ENCODE assay signal across 23 mouse cellular contexts in genomic region chr6:19755647-19756046, GRCm38 (mm10).
"Had no signal": no experiment of that assay in that cellular context is flagged by ENCODE, and none has a peak within 500 bp of the region (broad histone marks: within the 10 kb centered on the region; RNA-seq: fewer than 3 reads in every experiment).

No protein-coding gene starts in this region.

- DNase-seq: forebrain, postnatal 0 days; gastrocnemius, postnatal 14 days; heart, adult 18-20 months; heart, postnatal 10 days; heart, postnatal 4 days; kidney, adult 11 months; kidney, adult 2 months; kidney, adult 9 months; kidney, postnatal 14 days; kidney, postnatal 36 days; layer of hippocampus, adult 9-11 months; layer of hippocampus, postnatal 36 days; left cerebral cortex, postnatal 4 days had no signal

- H3K4me3 ChIP-seq: heart, embryonic 10.5 days; heart, embryonic 12.5 days; hindbrain, embryonic 15.5 days; kidney, embryonic 15.5 days; limb, embryonic 13.5 days; limb, embryonic 15.5 days; liver, embryonic 12.5 days had no signal

- H3K36me3 ChIP-seq: heart, embryonic 10.5 days; heart, embryonic 12.5 days; hindbrain, embryonic 15.5 days; kidney, embryonic 15.5 days; limb, embryonic 13.5 days; limb, embryonic 15.5 days; liver, embryonic 12.5 days had no signal

- H3K27me3 ChIP-seq: heart, embryonic 12.5 days; hindbrain, embryonic 15.5 days; kidney, embryonic 15.5 days; limb, embryonic 13.5 days; limb, embryonic 15.5 days; liver, embryonic 12.5 days had no signal

- H3K4me2 ChIP-seq: heart, embryonic 12.5 days; hindbrain, embryonic 15.5 days; kidney, embryonic 15.5 days; limb, embryonic 13.5 days; limb, embryonic 15.5 days; liver, embryonic 12.5 days had no signal

- H3K27ac ChIP-seq: heart, embryonic 10.5 days; hindbrain, embryonic 15.5 days; kidney, embryonic 15.5 days; kidney, postnatal 0 days; limb, embryonic 13.5 days; limb, embryonic 15.5 days; liver, embryonic 12.5 days; liver, embryonic 14.5 days had no signal

- H3K9ac ChIP-seq: forebrain, postnatal 0 days; heart, embryonic 12.5 days; hindbrain, embryonic 15.5 days; kidney, embryonic 15.5 days; limb, embryonic 13.5 days; limb, embryonic 15.5 days; liver, embryonic 12.5 days; liver, embryonic 14.5 days had no signal

- H3K4me1 ChIP-seq: heart, embryonic 10.5 days; heart, embryonic 12.5 days; hindbrain, embryonic 15.5 days; kidney, embryonic 15.5 days; limb, embryonic 13.5 days; limb, embryonic 15.5 days; liver, embryonic 12.5 days had no signal

- H3K9me3 ChIP-seq: heart, embryonic 10.5 days; hindbrain, embryonic 15.5 days; kidney, embryonic 15.5 days; limb, embryonic 13.5 days; limb, embryonic 15.5 days; liver, embryonic 12.5 days had no signal

- ATAC-seq: forebrain, postnatal 0 days; intestine, embryonic 16.5 days; liver, embryonic 12.5 days had no signal
